Mouse (Mus musculus) right cerebral cortex, adult 2 months (tissue): ENCODE results near the gene Gpc4.

ENCODE experiments used
- DNase-seq, 2 experiments: peaks; one replicate each; pipeline ENCODE4 v3.0.0; 2021 to 2022; ENCODE audit warnings: low spot score in 2 of 2

The Gpc4 gene

GRCm38 (mm10) chrX:52145563-52145962 lies 19.5 kb downstream of the Gpc4 start:
- DNase-seq: no peak

DNA sequence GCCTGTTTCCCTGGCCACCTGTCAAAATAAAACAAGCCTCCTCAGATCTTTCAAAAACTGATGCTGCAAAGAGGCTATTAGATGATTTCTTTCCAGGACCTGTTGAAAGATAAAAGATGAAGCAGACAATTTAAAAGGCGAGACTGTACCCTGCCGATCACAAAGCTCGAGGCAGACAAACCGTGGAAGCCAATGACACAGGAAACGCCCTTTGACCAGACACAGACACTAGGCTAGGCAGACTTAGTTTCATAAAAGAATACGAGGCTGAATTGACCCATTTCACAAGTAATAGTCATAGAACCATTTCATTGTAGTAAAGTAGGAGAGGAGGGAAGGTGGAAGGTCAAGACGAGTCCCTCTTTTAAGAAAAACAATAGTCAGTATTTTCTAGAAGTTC lies 20.6 kb downstream of the Gpc4 start:
- no peak for DNase-seq

DNA sequence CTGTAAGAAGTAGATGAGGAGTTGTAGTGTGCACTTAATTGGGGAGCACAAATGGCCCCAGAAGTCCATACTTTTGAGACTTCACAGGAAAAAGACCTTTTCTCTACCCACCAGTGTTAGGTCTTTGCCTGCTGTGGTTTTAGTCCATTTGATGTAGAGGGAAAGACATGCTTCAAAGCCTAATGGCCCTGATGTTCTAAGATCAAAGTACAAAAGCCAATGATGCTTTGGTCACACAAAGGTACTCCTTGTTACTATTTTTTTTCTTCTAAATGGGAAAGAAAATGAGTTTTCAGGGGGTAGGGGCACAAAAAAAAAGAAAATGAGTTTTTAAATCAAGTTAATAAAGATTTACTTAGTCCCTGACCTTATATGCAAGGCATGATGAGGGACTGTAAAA lies 24.7 kb downstream of the Gpc4 start:
- DNase-seq: no peak

DNA sequence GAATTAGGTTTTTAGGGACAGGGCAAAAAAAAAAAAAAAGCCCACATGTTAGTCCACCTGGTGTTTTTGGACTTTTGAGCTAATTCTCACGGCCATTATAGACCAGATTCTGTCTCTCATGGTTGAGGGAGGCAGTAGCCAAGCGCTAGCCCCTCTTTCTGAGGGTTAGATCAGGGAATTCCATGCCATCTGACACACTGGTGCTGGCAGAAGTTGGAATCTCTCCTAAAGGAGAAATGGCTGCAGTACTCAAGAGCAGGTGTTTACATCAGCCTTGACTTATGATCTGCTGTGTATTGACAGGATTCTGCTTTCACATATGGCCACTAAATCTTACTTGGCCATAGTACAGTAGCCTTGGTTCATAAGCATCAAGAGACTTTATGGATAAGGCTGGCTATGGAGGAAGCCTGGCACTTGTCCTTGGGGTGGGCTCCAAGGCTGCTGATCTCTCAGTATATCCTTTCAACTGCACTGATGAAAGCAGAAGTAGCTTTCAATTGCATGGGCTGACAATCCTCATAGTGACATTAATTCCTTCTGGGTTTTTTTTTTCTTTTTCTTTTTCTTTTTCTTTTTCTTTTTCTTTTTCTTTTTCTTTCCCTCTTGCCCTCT lies 26.5 kb downstream of the Gpc4 start:
- DNase-seq: no peak

GRCm38 (mm10) chrX:52138033-52138432 lies 27.0 kb downstream of the Gpc4 start:
- no peak for DNase-seq

DNA sequence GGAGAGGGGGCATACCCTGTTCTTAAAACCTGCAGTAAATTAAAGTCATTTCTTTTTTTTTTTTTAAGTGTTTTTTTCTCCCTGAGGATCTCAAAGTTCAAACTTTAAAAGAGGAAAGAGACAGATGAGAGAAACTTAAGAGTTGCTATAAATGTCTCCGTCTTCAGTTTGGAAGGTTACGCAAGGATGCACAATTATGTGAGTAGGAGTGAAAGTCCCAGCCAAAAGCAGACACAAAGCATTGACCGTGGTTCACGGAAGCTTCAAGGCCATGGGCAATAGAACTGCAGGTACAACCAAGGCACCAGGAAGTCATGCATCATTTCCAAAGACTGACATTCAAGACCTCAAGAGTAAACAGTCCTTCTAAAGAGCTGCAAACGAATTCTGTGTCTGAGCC lies 28.5 kb downstream of the Gpc4 start:
- no peak for DNase-seq

GRCm38 (mm10) chrX:52129604-52130003 lies 35.4 kb downstream of the Gpc4 start:
- DNase-seq: no peak

DNA sequence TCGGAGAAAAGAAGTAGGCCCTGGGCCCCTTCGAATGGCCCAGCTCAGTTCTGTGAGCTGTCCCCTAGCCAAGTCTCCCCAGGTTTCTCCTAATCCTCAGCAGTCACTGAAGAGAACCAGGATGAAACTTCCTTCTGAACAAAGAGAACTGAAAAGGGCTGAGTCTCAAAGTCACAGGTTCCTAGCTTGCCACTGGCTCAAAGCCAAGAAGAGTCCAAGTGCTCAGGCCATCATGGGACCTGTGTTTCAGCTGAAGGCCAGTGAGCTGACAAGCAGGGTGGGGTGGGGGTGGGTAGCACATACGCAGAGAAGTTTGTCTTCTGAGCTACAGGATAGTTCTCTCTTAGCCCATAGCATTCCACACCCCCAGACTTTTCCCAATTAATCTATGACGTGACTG lies 36.3 kb downstream of the Gpc4 start:
- no peak for DNase-seq

GRCm38 (mm10) chrX:52113651-52114050 lies 51.4 kb downstream of the Gpc4 start:
- DNase-seq: no peak

GRCm38 (mm10) chrX:52109663-52110062 lies 55.4 kb downstream of the Gpc4 start:
- no peak for DNase-seq

DNA sequence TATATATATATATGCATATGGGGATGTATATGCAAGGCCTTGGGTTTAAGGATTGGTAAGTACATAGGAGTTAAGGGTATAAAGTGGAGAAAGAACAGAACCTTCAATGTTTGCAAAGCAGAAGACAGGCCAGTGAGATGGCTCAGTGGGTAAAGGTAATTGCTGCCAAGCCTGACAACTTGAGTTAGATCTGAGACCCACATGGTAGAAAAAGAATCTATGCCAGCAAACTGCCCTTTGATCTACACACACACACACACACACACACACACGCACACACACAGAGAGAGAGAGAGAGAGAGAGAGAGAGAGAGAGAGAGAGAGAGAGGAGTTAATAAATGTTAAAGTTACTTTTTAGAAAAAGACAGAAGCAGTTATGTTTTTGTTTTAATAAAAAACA lies 56.1 kb downstream of the Gpc4 start:
- DNase-seq: no peak

- no peak for DNase-seq
Measured at GRCm38 (mm10) chrX:52103771-52104170, 61.3 kb downstream of the Gpc4 start.

GRCm38 (mm10) chrX:52101940-52102339 lies 63.1 kb downstream of the Gpc4 start:
- DNase-seq: no peak

DNA sequence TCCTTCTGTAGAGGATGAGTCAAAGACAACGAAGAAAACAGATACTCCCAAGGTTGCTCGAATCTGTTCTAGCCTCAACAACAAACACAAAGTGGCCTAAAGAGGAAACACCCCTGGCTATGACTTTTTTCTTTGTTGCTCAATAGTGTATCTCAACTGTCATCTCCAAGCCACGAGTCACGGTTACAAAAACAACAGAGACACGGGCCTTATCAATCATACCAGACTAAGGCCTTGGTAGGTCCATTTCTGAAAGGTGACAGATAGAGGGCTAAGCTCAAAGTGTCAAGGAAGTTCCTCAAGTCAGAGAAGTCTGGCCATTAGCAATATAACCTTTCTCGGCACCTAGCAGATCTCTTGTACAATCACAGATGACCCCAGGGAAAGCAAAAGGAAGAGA lies 63.6 kb downstream of the Gpc4 start:
- DNase-seq: no peak

- DNase-seq: peak; percentile 12 to 15
Measured at GRCm38 (mm10) chrX:52087726-52088348, 77.2 kb downstream of the Gpc4 start.

- no peak for DNase-seq
Measured at GRCm38 (mm10) chrX:52086885-52087573, 78.0 kb downstream of the Gpc4 start.

DNA sequence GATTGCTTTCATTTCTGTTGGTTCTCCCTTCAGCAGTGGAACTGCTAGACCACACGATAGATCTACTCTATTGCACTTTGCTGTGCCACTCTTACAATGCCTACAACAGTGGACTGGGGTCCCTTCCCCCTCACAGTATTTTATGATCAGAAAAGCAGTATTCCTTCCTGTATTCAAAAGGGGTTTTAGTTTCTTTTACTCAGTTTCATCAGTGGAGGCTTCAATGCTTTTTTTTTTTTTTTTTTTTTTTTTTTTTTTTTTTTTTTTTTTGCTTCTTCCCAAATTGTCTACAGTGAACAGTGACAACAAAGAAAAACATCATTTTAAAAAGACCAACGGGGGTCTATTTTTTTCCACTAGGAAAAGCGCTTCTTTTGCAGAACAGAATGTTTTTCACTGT lies 81.5 kb downstream of the Gpc4 start:
- no peak for DNase-seq

- no peak for DNase-seq
Measured at GRCm38 (mm10) chrX:52072410-52072809, 92.6 kb downstream of the Gpc4 start.

- no peak for DNase-seq
Measured at GRCm38 (mm10) chrX:52053416-52053815, 111.6 kb downstream of the Gpc4 start.

DNA sequence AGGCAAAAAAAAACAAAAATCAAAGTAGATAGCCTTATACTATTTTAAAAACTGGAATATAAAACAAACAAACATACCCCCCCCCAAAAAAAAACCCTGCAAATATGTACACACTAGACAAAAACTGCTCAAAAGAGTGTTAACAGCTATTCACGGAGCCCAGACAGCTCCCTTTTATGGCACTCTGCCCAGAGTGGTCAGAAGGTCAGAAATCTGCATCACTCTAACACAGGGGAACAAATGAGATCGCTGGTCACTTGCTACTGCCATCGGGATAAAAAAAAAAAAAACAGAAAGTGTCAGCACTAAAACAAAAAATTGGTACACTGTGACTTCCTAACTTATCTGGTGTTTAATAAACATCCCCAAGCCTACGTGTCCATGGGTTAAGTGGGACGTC lies 113.0 kb downstream of the Gpc4 start:
- no peak for DNase-seq

- no peak for DNase-seq
Measured at GRCm38 (mm10) chrX:52050941-52051340, 114.1 kb downstream of the Gpc4 start.

DNA sequence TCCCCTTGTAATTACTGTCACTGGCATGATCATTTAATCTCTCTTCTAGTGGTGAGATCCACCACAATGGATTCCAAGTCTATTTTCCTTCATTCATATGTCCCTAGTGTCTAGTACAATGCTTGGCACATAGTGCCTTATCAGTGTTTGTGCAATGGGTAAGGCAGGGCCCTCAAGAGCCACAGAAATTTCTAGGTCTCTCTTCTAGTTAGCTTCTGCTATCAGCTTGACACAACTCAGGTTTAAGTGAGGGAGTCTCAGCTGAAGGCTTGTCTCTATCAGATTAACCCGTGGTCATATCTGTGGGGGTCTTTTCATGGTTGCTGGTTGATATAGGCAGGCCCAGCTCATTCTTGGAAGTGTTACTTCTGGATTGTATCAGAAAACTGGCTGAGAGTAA lies 125.2 kb downstream of the Gpc4 start:
- no peak for DNase-seq

- DNase-seq: no peak
Measured at GRCm38 (mm10) chrX:52030146-52030545, 134.9 kb downstream of the Gpc4 start.
